Mouse (Mus musculus): ENCODE measurements around the gene Olfr69.
"Not testable (repeated sequence)": the region's sequence is repeated elsewhere in the genome, so short reads cannot be mapped to it uniquely, and the experiment has no call there.

Olfr69 gene

GRCm38 (mm10) chr7:103771494-103771893 is at the start of gene Olfr69:
Gene Olfr69 (minus strand): TSS chr7:103771594.
- DNase-seq: no peak

GRCm38 (mm10) chr7:103815085-103815484 is 43.7 kb upstream of the Olfr69 start:
- DNase-seq: not testable (repeated sequence)

GRCm38 (mm10) chr7:103813766-103814165 is 42.4 kb upstream of the Olfr69 start, which contains the start of gene Hbb-bt:
Gene Hbb-bt (minus strand): TSS chr7:103813996.
- no peak for DNase-seq

- DNase-seq: not testable (repeated sequence)
These were observed 41.8 kb upstream of the Olfr69 start for GRCm38 (mm10) chr7:103813152-103813551.

GRCm38 (mm10) chr7:103812174-103812573 is 40.8 kb upstream of the Olfr69 start:
- DNase-seq: peak in 1 of 2 experiments; percentile 3

- no peak for DNase-seq
These were observed 39.9 kb upstream of the Olfr69 start for GRCm38 (mm10) chr7:103811223-103811845.

- DNase-seq: no peak
These were observed 39.4 kb upstream of the Olfr69 start for GRCm38 (mm10) chr7:103810746-103811145.

- DNase-seq: no peak
These were observed 38.9 kb upstream of the Olfr69 start for GRCm38 (mm10) chr7:103810296-103810695.

- DNase-seq: no peak
These were observed 38.4 kb upstream of the Olfr69 start for GRCm38 (mm10) chr7:103809801-103810155.

- no peak for DNase-seq
These were observed 37.8 kb upstream of the Olfr69 start for GRCm38 (mm10) chr7:103808971-103809800.

- not testable (repeated sequence) for DNase-seq
These were observed 36.7 kb upstream of the Olfr69 start for GRCm38 (mm10) chr7:103808120-103808519.

- DNase-seq: peak; percentile 28 to 32
These were observed 35.5 kb upstream of the Olfr69 start for GRCm38 (mm10) chr7:103806856-103807255.

GRCm38 (mm10) chr7:103792669-103793388 is 21.4 kb upstream of the Olfr69 start:
- DNase-seq: peak; percentile 34 to 36

- no peak for DNase-seq
These were observed 20.3 kb upstream of the Olfr69 start, which contains the start of gene Olfr67 for GRCm38 (mm10) chr7:103791721-103792120. Gene Olfr67 (minus strand): TSS chr7:103791821.

GRCm38 (mm10) chr7:103779598-103779997 is 8.2 kb upstream of the Olfr69 start, which contains the start of gene Olfr68:
Gene Olfr68 (minus strand): TSS chr7:103779698.
- DNase-seq: no peak

GRCm38 (mm10) chr7:103777652-103778051 is 6.3 kb upstream of the Olfr69 start:
- DNase-seq: not testable (repeated sequence)

- DNase-seq: not testable (repeated sequence)
These were observed 3.7 kb downstream of the Olfr69 start for GRCm38 (mm10) chr7:103767687-103768086.

- not testable (repeated sequence) for DNase-seq
These were observed 9.2 kb downstream of the Olfr69 start for GRCm38 (mm10) chr7:103762212-103762611.

GRCm38 (mm10) chr7:103757233-103757632 is 14.2 kb downstream of the Olfr69 start, which contains the start of gene Olfr630:
Gene Olfr630 (minus strand): TSS chr7:103757333.
- no peak for DNase-seq

GRCm38 (mm10) chr7:103744843-103745242 is 26.6 kb downstream of the Olfr69 start, which contains the start of gene Olfr629:
Gene Olfr629 (minus strand): TSS chr7:103744943.
- DNase-seq: no peak

GRCm38 (mm10) chr7:103730074-103730473 is 41.3 kb downstream of the Olfr69 start, which contains the start of gene Olfr628:
Gene Olfr628 (plus strand): TSS chr7:103730374.
- DNase-seq: no peak

- DNase-seq: not testable (repeated sequence)
These were observed 55.0 kb downstream of the Olfr69 start for GRCm38 (mm10) chr7:103716398-103716797.

Measured in B cell, adult 2 months (primary cell).